Mouse (Mus musculus) limb, embryonic 11.5 days (tissue): Measurements from ENCODE around the gene Zswim1. TPM values are rescaled to one million over a fixed set of nuclear protein-coding genes. Genes with fewer than 3 reads are reported as not detected.

Experiments used
- ATAC-seq: fragments of 200-750 bp; cut with Nextera tagmentation; 2 replicates; pipeline ENCODE4 v1.8.0; 2017; ENCODE audit warnings: low read depth; ENCODE audit not compliant: insufficient number of reproducible peaks, low FRiP score, low TSS enrichment
- DNase-seq: peaks from one replicate; pipeline ENCODE4 v3.0.0-alpha.2; 2015; ENCODE audit warnings: low spot score
- H3K27ac ChIP-seq: fragments of 300-500 bp; sonication (generic); replicated peaks from 2 replicates; pipeline ENCODE4 v1.5.1; 2014; ENCODE audit warnings: low read depth, mild to moderate bottlenecking, low read length
- H3K27me3 ChIP-seq: fragments of 300-500 bp; sonication (generic); 2 replicates; pipeline ENCODE4 v1.6.1; 2014; ENCODE audit warnings: mild to moderate bottlenecking, low read length, mixed read lengths; ENCODE audit not compliant: control insufficient read depth, insufficient read depth
- H3K36me3 ChIP-seq: fragments of 300-500 bp; sonication (generic); 2 replicates; pipeline ENCODE4 v1.6.1; 2014; ENCODE audit warnings: mild to moderate bottlenecking, low read length, moderate library complexity, mixed read lengths; ENCODE audit not compliant: control insufficient read depth, insufficient read depth
- H3K4me1 ChIP-seq: fragments of 300-500 bp; sonication (generic); 2 replicates; pipeline ENCODE4 v1.6.1; 2014; ENCODE audit warnings: low read length, mixed read lengths; ENCODE audit not compliant: control insufficient read depth, insufficient read depth
- H3K4me2 ChIP-seq: fragments of 300-500 bp; sonication (generic); 2 replicates; pipeline ENCODE4 v1.6.1; 2014; ENCODE audit warnings: low read depth, mild to moderate bottlenecking, moderate library complexity; ENCODE audit not compliant: severe bottlenecking
- H3K4me3 ChIP-seq: fragments of 300-500 bp; sonication (generic); 2 replicates; pipeline ENCODE4 v1.5.1; 2014; ENCODE audit warnings: low read depth, low read length
- H3K9ac ChIP-seq: fragments of 300-500 bp; sonication (generic); 2 replicates; pipeline ENCODE4 v1.6.1; 2014; ENCODE audit warnings: mild to moderate bottlenecking, low read length
- H3K9me3 ChIP-seq: fragments of 300-500 bp; sonication (generic); 2 replicates; pipeline ENCODE4 v1.6.1; 2016; ENCODE audit warnings: low read length; ENCODE audit not compliant: control insufficient read depth
- WGBS: fragments of 180-500 bp; shearing (Covaris S2); extraction: QIAGEN DNeasy Blood & Tissue Kit; methylation state at CpG from one replicate; pipeline ENCODE4 v1.1.7; 2014; 5-methylcytosine and 5-hydroxymethylcytosine counted together
- polyA plus RNA-seq: library from polyadenylated mRNA; unstranded; fragments of >200 nt; fragmentation: Nextera tagmentation; extraction: Ambion mirVana; gene quantifications from 2 replicates; pipeline ENCODE4 v1.2.1, GENCODE M21; 2014

Zswim1 gene
- 22.3 and 22.4 TPM in 2 replicates for polyA plus RNA-seq

DNA sequence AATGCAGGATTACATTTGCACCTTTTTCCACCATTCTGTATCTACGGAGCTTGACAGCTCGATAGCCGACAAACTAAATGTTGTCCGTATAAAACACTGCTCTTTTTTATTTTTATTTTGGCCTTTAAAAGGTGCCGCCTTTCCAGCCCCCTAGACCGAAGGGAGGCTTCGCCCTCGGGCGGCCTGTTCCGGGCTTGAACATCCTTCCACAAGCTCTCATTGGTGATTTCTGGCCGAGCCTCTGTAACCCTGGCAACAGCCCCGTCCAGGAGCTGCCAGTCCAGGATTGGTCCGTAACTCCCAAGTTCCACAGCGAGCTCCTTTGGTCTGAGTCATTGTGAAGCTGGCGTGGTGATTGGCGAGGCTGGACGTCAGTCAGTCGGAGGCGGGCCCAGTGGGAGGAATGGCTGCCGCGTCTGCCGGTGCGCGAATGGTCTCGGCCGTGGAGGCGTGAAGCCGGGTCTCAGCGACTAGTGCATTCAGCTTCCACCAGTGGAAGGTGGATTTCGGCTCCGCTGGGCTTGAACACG, at the start of gene Zswim1:
Zswim1 (plus strand) TSS at position 51 of the 530 bp plus-strand sequence.
- H3K27me3 ChIP-seq = no peaks in the 10 kb centered on the region
- H3K4me1 ChIP-seq = 0 out of 2 replicates have a peak, but pooled peaks cover 2% of the 10 kb centered on the region
- H3K27ac ChIP-seq = 0 out of 2 replicates have a peak within 1 kb of the TSS, but pooled peaks have one; percentile 23
- H3K4me2 ChIP-seq = peak within 1 kb of the TSS; percentile 54
- H3K4me3 ChIP-seq = peak within 1 kb of the TSS; percentile 64
- 1% methylated on average over 32 of the region's 32 CpGs for WGBS
- H3K36me3 ChIP-seq = peaks cover 16% of the 10 kb centered on the region; the same call in 1 of the 2 replicates
- ATAC-seq (peak; percentile 100), DNase-seq (peak; percentile 100)
- H3K9ac ChIP-seq = peak within 1 kb of the TSS; percentile 60
- no peaks in the 10 kb centered on the region for H3K9me3 ChIP-seq

GRCm38 (mm10) chr2:164773229-164773988, 49.1 kb upstream of the Zswim1 start:
- H3K4me2 ChIP-seq = no peak overlapping the region
- H3K27ac ChIP-seq = no peak overlapping the region
- H3K4me3 ChIP-seq = no peak overlapping the region
- DNase-seq = no peak
- no peak for ATAC-seq
- no peaks in the 10 kb centered on the region for H3K9me3 ChIP-seq
- peaks cover 12% of the 10 kb centered on the region; the same call in 1 of the 2 replicates for H3K36me3 ChIP-seq
- 78% methylated on average over 14 of the region's 14 CpGs for WGBS
- H3K27me3 ChIP-seq = no peaks in the 10 kb centered on the region
- H3K9ac ChIP-seq = no peak overlapping the region
- peaks cover 6% of the 10 kb centered on the region for H3K4me1 ChIP-seq

DNA sequence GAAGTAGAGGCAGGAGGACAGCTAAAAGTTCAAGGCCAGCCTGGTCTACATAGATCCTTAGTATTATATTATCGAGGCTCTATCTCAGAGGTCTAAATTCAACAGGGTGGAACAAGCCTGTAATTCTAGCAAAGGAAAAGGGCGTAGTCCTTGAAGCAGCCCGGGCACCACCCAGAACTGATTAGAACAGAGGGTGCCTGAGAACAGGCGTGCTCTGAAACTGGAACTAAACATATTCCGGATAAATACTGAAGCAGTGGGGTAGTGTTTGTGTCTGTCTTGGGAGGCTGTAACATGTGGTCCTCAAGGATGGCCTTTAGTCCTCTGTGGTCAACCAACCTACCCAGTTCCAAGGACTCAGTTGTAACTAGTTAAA, 48.5 kb upstream of the Zswim1 start:
- ATAC-seq (no peak), DNase-seq (no peak)
- no peak overlapping the region for H3K27ac ChIP-seq
- no peak overlapping the region for H3K4me3 ChIP-seq
- H3K4me2 ChIP-seq = no peak overlapping the region
- no peak overlapping the region for H3K9ac ChIP-seq
- H3K9me3 ChIP-seq = no peaks in the 10 kb centered on the region
- 87% methylated on average over 5 of the region's 5 CpGs for WGBS
- H3K27me3 ChIP-seq = no peaks in the 10 kb centered on the region
- peaks cover 6% of the 10 kb centered on the region for H3K4me1 ChIP-seq
- peaks cover 12% of the 10 kb centered on the region; the same call in 1 of the 2 replicates for H3K36me3 ChIP-seq

- 92% methylated on average over 6 of the region's 6 CpGs for WGBS
- H3K4me1 ChIP-seq = peaks cover 2% of the 10 kb centered on the region
- no peak overlapping the region for H3K27ac ChIP-seq
- no peak for ATAC-seq
- H3K36me3 ChIP-seq = peaks cover 10% of the 10 kb centered on the region; the same call in 1 of the 2 replicates
- no peak overlapping the region for H3K4me2 ChIP-seq
- H3K9me3 ChIP-seq = no peaks in the 10 kb centered on the region
- DNase-seq = no peak
- no peaks in the 10 kb centered on the region for H3K27me3 ChIP-seq
- H3K4me3 ChIP-seq = no peak overlapping the region
- H3K9ac ChIP-seq = no peak overlapping the region
These were observed 46.4 kb upstream of the Zswim1 start for GRCm38 (mm10) chr2:164776130-164776529.

GRCm38 (mm10) chr2:164776801-164777200, 45.7 kb upstream of the Zswim1 start:
- no peaks in the 10 kb centered on the region for H3K4me1 ChIP-seq
- no peak for ATAC-seq
- peaks cover 5% of the 10 kb centered on the region; the same call in 1 of the 2 replicates for H3K36me3 ChIP-seq
- H3K27me3 ChIP-seq = no peaks in the 10 kb centered on the region
- no peak for DNase-seq
- no peak overlapping the region for H3K4me3 ChIP-seq
- H3K27ac ChIP-seq = no peak overlapping the region
- WGBS = 63% methylated on average over 17 of the region's 17 CpGs
- no peaks in the 10 kb centered on the region for H3K9me3 ChIP-seq
- no peak overlapping the region for H3K4me2 ChIP-seq
- no peak overlapping the region for H3K9ac ChIP-seq

DNA sequence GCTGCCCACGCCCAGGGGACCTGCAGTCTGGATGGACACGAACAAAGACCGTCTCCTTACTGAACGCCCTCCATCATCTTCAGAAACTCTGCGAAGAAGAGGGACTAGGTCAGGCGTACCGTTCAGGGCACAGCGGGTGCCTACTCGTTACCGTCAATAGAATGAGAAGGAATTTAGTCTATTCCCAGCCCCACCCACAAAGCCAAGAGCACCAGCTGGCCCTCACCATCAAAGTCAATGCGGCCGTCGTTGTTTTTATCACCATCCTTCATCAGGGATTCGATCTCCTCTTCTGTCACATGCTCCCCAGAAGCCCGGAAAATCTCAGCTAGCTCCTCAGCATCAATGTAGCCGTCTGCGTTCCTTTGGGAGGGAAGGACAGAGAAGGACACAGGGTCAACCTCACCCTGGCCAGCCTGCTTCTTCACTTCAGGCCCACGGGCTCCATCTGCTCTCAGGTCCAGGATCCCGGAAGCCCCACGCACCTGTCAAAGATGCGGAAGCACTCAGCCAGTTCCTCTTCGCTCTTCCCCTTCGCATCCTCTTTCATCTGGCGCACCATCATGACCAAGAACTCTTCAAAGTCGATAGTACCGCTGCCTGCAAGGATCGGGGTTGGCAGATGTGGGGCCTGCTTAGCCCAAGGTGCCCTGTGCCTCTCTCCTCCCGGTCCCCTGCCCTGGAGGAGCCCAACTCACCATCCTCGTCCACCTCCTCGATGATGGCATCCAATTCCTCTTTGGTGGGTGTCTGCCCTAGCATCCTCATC, 45.1 kb upstream of the Zswim1 start:
- H3K4me2 ChIP-seq = no peak overlapping the region
- ATAC-seq (no peak), DNase-seq (no peak)
- WGBS = 79% methylated on average over 30 of the region's 30 CpGs
- no peaks in the 10 kb centered on the region for H3K9me3 ChIP-seq
- no peaks in the 10 kb centered on the region for H3K36me3 ChIP-seq
- no peak overlapping the region for H3K4me3 ChIP-seq
- H3K4me1 ChIP-seq = no peaks in the 10 kb centered on the region
- H3K27me3 ChIP-seq = no peaks in the 10 kb centered on the region
- H3K27ac ChIP-seq = no peak overlapping the region
- H3K9ac ChIP-seq = no peak overlapping the region

- WGBS = 93% methylated on average over 11 of the region's 11 CpGs
- Histone ChIP-seq H3K9me3 (no peaks in the 10 kb centered on the region), H3K36me3 (no peaks in the 10 kb centered on the region)
These were observed 44.5 kb upstream of the Zswim1 start for GRCm38 (mm10) chr2:164778015-164778287.

GRCm38 (mm10) chr2:164778809-164779208, 43.7 kb upstream of the Zswim1 start:
- H3K4me2 ChIP-seq = no peak overlapping the region
- 90% methylated on average over 7 of the region's 7 CpGs for WGBS
- H3K36me3 ChIP-seq = no peaks in the 10 kb centered on the region
- H3K27me3 ChIP-seq = no peaks in the 10 kb centered on the region
- H3K9me3 ChIP-seq = no peaks in the 10 kb centered on the region
- DNase-seq = no peak
- H3K9ac ChIP-seq = no peak overlapping the region
- H3K27ac ChIP-seq = no peak overlapping the region
- H3K4me1 ChIP-seq = no peaks in the 10 kb centered on the region
- no peak for ATAC-seq
- no peak overlapping the region for H3K4me3 ChIP-seq

More at GRCm38 (mm10) chr2:164778015-164778287, 44.5 kb upstream of the Zswim1 start:
- Histone ChIP-seq H3K4me1 (no peaks in the 10 kb centered on the region), H3K4me3 (no peak overlapping the region), H3K4me2 (no peak overlapping the region), H3K27me3 (no peaks in the 10 kb centered on the region), H3K27ac (no peak overlapping the region), H3K9ac (no peak overlapping the region)
- ATAC-seq = no peak
- no peak for DNase-seq
